In the genomic region with DNA sequence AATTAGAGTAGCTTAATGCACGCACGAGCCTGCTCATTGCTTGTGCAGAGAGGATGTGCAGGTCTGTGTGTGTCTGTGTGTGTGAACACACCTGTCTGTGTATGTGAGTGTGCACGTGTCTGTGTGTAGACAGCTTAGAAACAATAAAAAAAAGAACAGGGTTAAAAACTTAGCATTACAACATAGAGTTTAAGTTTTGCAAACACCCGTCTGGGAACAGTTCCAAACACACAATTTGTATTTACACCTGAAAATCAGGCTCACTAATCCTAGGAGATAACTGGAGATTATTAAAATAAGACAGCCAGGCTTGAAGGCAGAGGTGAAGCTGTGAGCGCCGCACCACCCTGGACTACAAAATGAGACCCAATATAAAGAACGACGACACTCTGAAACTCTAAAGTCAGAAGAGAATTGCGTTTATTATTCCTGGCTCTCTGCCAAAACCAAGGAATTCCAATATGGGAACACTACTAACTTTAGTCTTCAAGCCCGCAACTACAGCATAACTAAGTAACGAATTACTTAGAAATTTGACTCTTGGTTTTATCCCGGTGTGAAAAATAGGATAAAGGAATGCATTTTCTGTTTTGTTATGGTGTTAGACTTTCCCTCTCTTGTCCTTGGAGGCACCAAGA, we compare ENCODE assay signal across 9 mouse cellular contexts. TPM values are rescaled to one million over a fixed set of nuclear protein-coding genes. Genes with fewer than 3 reads are reported as not detected.
DNase-seq lines count a peak whose midpoint lies in the region; ATAC-seq and TF ChIP-seq lines count a peak whose summit lies in the region.
"Had no signal": no experiment of that assay in that cellular context is flagged by ENCODE, and none has a peak within 500 bp of the region (broad histone marks: within the 10 kb centered on the region; RNA-seq: fewer than 3 reads in every experiment).

No protein-coding gene starts in this region.

- H3K27me3 ChIP-seq in erythroblast, embryonic 14.5 days (ENCODE audit: control insufficient read depth): no peaks in the 10 kb centered on the region
- no peaks in the 10 kb centered on the region for H3K27me3 ChIP-seq in ES-Bruce4 (ENCODE audit: control insufficient read depth, insufficient read depth, low read length, poor library complexity, severe bottlenecking)
- no peaks in the 10 kb centered on the region for H3K27me3 ChIP-seq in forebrain, postnatal 0 days (ENCODE audit: insufficient read depth, low read length)
- no peaks in the 10 kb centered on the region for H3K27me3 ChIP-seq in liver, embryonic 13.5 days

- DNase-seq in forebrain, postnatal 0 days: peak; percentile 51
- no peak for DNase-seq in liver, embryonic 13.5 days
- no peak for DNase-seq in cerebellum, adult 18-20 months
- DNase-seq in cerebellum, adult 8-10 months: no peak
- no peak for DNase-seq in cerebellum, postnatal 25 days

- H3K27ac ChIP-seq in ES-Bruce4 (ENCODE audit: insufficient read depth, low read length): no peak overlapping the region
- H3K27ac ChIP-seq in forebrain, postnatal 0 days (ENCODE audit: low read depth, low read length): no peak overlapping the region
- H3K27ac ChIP-seq in liver, embryonic 13.5 days: peak overlapping the region; percentile 81; the same call in 1 of the 2 replicates

- 15% methylated on average over 12 of the region's 12 CpGs for WGBS in forebrain, postnatal 0 days
- 61% methylated on average over 12 of the region's 12 CpGs for WGBS in liver, embryonic 13.5 days (ENCODE audit: insufficient replicate concordance)

- TF ChIP-seq CTCF in ES-Bruce4 (IDR thresholded peaks at IDR 0.05; ENCODE audit: low read depth, low read length): no peak
- no peak for TF ChIP-seq CTCF in forebrain, postnatal 0 days (IDR thresholded peaks at IDR 0.05; ENCODE audit: low read depth)

- H3K4me1 ChIP-seq in erythroblast, embryonic 14.5 days (ENCODE audit: control insufficient read depth): peaks cover 49% of the 10 kb centered on the region
- H3K4me1 ChIP-seq in ES-Bruce4 (ENCODE audit: control insufficient read depth, insufficient read depth, low read length): peaks cover 3% of the 10 kb centered on the region
- H3K4me1 ChIP-seq in forebrain, postnatal 0 days (ENCODE audit: insufficient read depth): 0 out of 2 replicates have a peak, but pooled peaks cover 4% of the 10 kb centered on the region
- H3K4me1 ChIP-seq in liver, embryonic 13.5 days (replicated peaks): peaks cover 47% of the 10 kb centered on the region

- TF ChIP-seq POLR2A in ES-Bruce4 (IDR thresholded peaks at IDR 0.05; ENCODE audit: insufficient read depth, low read length): no peak

- H3K9me3 ChIP-seq in erythroblast, embryonic 14.5 days (ENCODE audit: control insufficient read depth, low read length): no peaks in the 10 kb centered on the region
- no peaks in the 10 kb centered on the region for H3K9me3 ChIP-seq in ES-Bruce4 (replicated peaks; ENCODE audit: control insufficient read depth, insufficient read depth, low read length, poor library complexity, severe bottlenecking)
- H3K9me3 ChIP-seq in forebrain, postnatal 0 days (ENCODE audit: low read length): no peaks in the 10 kb centered on the region
- H3K9me3 ChIP-seq in liver, embryonic 13.5 days (replicated peaks): no peaks in the 10 kb centered on the region

- H3K9ac ChIP-seq in ES-Bruce4 (ENCODE audit: low read depth, poor library complexity, severe bottlenecking): peak overlapping the region; percentile 64; the same call in 1 of the 2 replicates
- H3K9ac ChIP-seq in forebrain, postnatal 0 days: no peak overlapping the region
- H3K9ac ChIP-seq in liver, embryonic 13.5 days: peak overlapping the region; percentile 88

- ATAC-seq in erythroblast, adult 5-6 weeks (replicated peaks; ENCODE audit: low FRiP score, poor library complexity, severe bottlenecking): no peak
- ATAC-seq in forebrain, postnatal 0 days: no peak
- no peak for ATAC-seq in liver, embryonic 13.5 days (ENCODE audit: low read depth)

- H3K36me3 ChIP-seq in erythroblast, embryonic 14.5 days (ENCODE audit: control insufficient read depth): peaks cover 13% of the 10 kb centered on the region
- H3K36me3 ChIP-seq in ES-Bruce4 (ENCODE audit: control insufficient read depth, insufficient read depth, low read length, poor library complexity, severe bottlenecking): peaks cover 5% of the 10 kb centered on the region
- H3K36me3 ChIP-seq in forebrain, postnatal 0 days (ENCODE audit: insufficient read depth): no peaks in the 10 kb centered on the region
- peaks cover 21% of the 10 kb centered on the region for H3K36me3 ChIP-seq in liver, embryonic 13.5 days

- H3K4me3 ChIP-seq in erythroblast, embryonic 14.5 days (replicated peaks): peak overlapping the region; percentile 86
- H3K4me3 ChIP-seq in ES-Bruce4 (ENCODE audit: low read depth, low read length): no peak overlapping the region
- H3K4me3 ChIP-seq in forebrain, postnatal 0 days (ENCODE audit: low read depth, low read length): peak overlapping the region; percentile 66; the same call in 1 of the 2 replicates
- peak overlapping the region; percentile 86 for H3K4me3 ChIP-seq in liver, embryonic 13.5 days (replicated peaks)

- TF ChIP-seq EP300 in ES-Bruce4 (IDR thresholded peaks at IDR 0.05; ENCODE audit: insufficient read depth, low read depth, low read length): no peak

- peak overlapping the region; percentile 66 for H3K4me2 ChIP-seq in forebrain, postnatal 0 days (ENCODE audit: low read depth)
- peak overlapping the region; percentile 89 for H3K4me2 ChIP-seq in liver, embryonic 13.5 days

RNA-seq across cellular contexts. Expression of gene Acadm, which starts 1.3 kb away (rescaled TPM):
- 0.07 and 0.27 TPM in 2 replicates for polyA plus RNA-seq in erythroblast, embryonic 14.5 days (2012)
- 25.6 and 25.9 TPM in 2 replicates for total RNA-seq in erythroblast, adult 5-6 weeks (2015; ENCODE audit: low replicate concordance)
- 25.6 TPM in 2 replicates for total RNA-seq in erythroblast, adult 5-6 weeks (2017; ENCODE audit: low replicate concordance)
- polyA plus RNA-seq in ES-Bruce4 (2011; ENCODE audit: insufficient read depth, insufficient read length, low read depth, missing spikeins): 88.7 and 105 TPM in 2 replicates
- 31.5 and 32.4 TPM in 2 replicates for total RNA-seq in forebrain, postnatal 0 days (2014; rRNA removed)
- polyA plus RNA-seq in forebrain, postnatal 0 days (2015; fragmentation: Nextera tagmentation; extraction: Ambion mirVana): 39.7 and 40.1 TPM in 2 replicates
- 52.6 and 64.9 TPM in 2 replicates for polyA plus RNA-seq in liver, embryonic 13.5 days (2015; fragmentation: Nextera tagmentation; extraction: Ambion mirVana)

RNA-seq across cellular contexts. Expression of gene Slc44a5, which starts 30.1 kb away (rescaled TPM):
- 0.01 TPM in 1 of 2 replicates, not detected in the other for polyA plus RNA-seq in erythroblast, embryonic 14.5 days (2012)
- not detected in 2 replicates for total RNA-seq in erythroblast, adult 5-6 weeks (2015; ENCODE audit: low replicate concordance)
- total RNA-seq in erythroblast, adult 5-6 weeks (2017; ENCODE audit: low replicate concordance): not detected in 2 replicates
- polyA plus RNA-seq in ES-Bruce4 (2011; ENCODE audit: insufficient read depth, insufficient read length, low read depth, missing spikeins): 0.12 and 0.32 TPM in 2 replicates
- total RNA-seq in forebrain, postnatal 0 days (2014; rRNA removed): 29.1 and 39.5 TPM in 2 replicates
- 5.7 and 8.4 TPM in 2 replicates for polyA plus RNA-seq in forebrain, postnatal 0 days (2015; fragmentation: Nextera tagmentation; extraction: Ambion mirVana)
- 0.21 and 0.24 TPM in 2 replicates for polyA plus RNA-seq in liver, embryonic 13.5 days (2015; fragmentation: Nextera tagmentation; extraction: Ambion mirVana)
- total RNA-seq: neutrophil, adult 5-6 weeks had no signal

RNA-seq across cellular contexts. Expression of gene Rabggtb, which starts 30.3 kb away (rescaled TPM):
- polyA plus RNA-seq in erythroblast, embryonic 14.5 days (2012): 0.82 and 1.2 TPM in 2 replicates
- 46.4 and 64.4 TPM in 2 replicates for total RNA-seq in erythroblast, adult 5-6 weeks (2015; ENCODE audit: low replicate concordance)
- total RNA-seq in erythroblast, adult 5-6 weeks (2017; ENCODE audit: low replicate concordance): 52.9 and 60.9 TPM in 2 replicates
- polyA plus RNA-seq in ES-Bruce4 (2011; ENCODE audit: insufficient read depth, insufficient read length, low read depth, missing spikeins): 140 and 143 TPM in 2 replicates
- total RNA-seq in forebrain, postnatal 0 days (2014; rRNA removed): 69.9 and 71.2 TPM in 2 replicates
- 56.9 and 58.3 TPM in 2 replicates for polyA plus RNA-seq in forebrain, postnatal 0 days (2015; fragmentation: Nextera tagmentation; extraction: Ambion mirVana)
- 56.3 and 59.4 TPM in 2 replicates for polyA plus RNA-seq in liver, embryonic 13.5 days (2015; fragmentation: Nextera tagmentation; extraction: Ambion mirVana)

RNA-seq across cellular contexts. Expression of gene Msh4, which starts 37.2 kb away (rescaled TPM):
- not detected in 2 replicates for polyA plus RNA-seq in erythroblast, embryonic 14.5 days (2012)
- total RNA-seq in erythroblast, adult 5-6 weeks (2015; ENCODE audit: low replicate concordance): 1.7 TPM in 1 of 2 replicates, not detected in the other
- 1.4 TPM in 1 of 2 replicates, not detected in the other for total RNA-seq in erythroblast, adult 5-6 weeks (2017; ENCODE audit: low replicate concordance)
- 1.8 and 1.9 TPM in 2 replicates for polyA plus RNA-seq in ES-Bruce4 (2011; ENCODE audit: insufficient read depth, insufficient read length, low read depth, missing spikeins)
- 0.31 and 0.95 TPM in 2 replicates for total RNA-seq in forebrain, postnatal 0 days (2014; rRNA removed)
- 0.05 and 0.13 TPM in 2 replicates for polyA plus RNA-seq in forebrain, postnatal 0 days (2015; fragmentation: Nextera tagmentation; extraction: Ambion mirVana)
- 0.06 and 0.10 TPM in 2 replicates for polyA plus RNA-seq in liver, embryonic 13.5 days (2015; fragmentation: Nextera tagmentation; extraction: Ambion mirVana)

Comparison
In these comparisons a context has a peak if more than half of its experiments do, and no peak if none do; other contexts are left out.
1. RNA of gene Acadm, which starts 1.3 kb away (polyA plus RNA-seq): 88.7 to 105 TPM in ES-Bruce4, 52.6 to 64.9 TPM in liver, embryonic 13.5 days and 39.7 to 40.1 TPM in forebrain, postnatal 0 days; 0.07 to 0.27 TPM in erythroblast, embryonic 14.5 days; every median in the first group is over 10 times any median in the second.
2. RNA of gene Rabggtb, which starts 30.3 kb away (polyA plus RNA-seq): 140 to 143 TPM in ES-Bruce4, 56.9 to 58.3 TPM in forebrain, postnatal 0 days and 56.3 to 59.4 TPM in liver, embryonic 13.5 days; 0.82 to 1.2 TPM in erythroblast, embryonic 14.5 days; every median in the first group is over 10 times any median in the second.